Mouse (Mus musculus): ENCODE measurements around the gene Hsd17b14. TPM values are rescaled to one million over a fixed set of nuclear protein-coding genes. Genes with fewer than 3 reads are reported as not detected.
A peak's percentile ranks its signal among the peaks of the same experiment; 100 is the strongest.
"Not testable (repeated sequence)": the region's sequence is repeated elsewhere in the genome, so short reads cannot be mapped to it uniquely, and the experiment has no call there.

Hsd17b14 gene
- under 1 TPM; 0.18 to 0.59 TPM for total RNA-seq (2021)

DNA sequence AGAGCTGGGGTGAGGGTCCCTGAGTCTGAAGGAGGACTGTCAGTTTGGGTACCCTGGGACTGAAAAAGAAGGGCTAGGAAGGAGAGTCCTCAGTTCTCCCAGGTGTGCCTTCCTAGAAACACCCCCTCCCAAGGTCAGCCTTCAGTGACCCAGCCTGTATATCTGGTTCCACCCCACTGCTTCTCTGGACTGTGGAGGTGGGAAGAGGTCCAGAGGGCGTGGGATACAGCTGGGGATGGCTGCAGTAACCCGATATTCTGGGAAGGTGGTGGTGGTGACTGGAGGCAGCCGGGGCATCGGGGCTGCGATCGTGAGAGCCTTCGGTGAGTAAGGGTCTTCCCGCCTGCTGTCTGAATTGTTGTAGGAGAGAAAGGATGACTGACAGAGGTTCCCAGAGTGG is at the start of gene Hsd17b14:
Gene Hsd17b14, plus strand, starts transcription at position 150 of the 400 bp plus-strand sequence.
- no peak for DNase-seq (ENCODE audit: low spot score)
- intact Hi-C loops (cut with DNase I), result no loop called here

GRCm38 (mm10) chr7:45507583-45507982 is 47.1 kb upstream of the Hsd17b14 start:
- intact Hi-C loops (cut with DNase I), result no loop called here
- no peak for DNase-seq (ENCODE audit: low spot score)

GRCm38 (mm10) chr7:45508561-45508960 is 46.1 kb upstream of the Hsd17b14 start:
- no peak for DNase-seq (ENCODE audit: low spot score)
- intact Hi-C loops (cut with DNase I), result no loop called here

DNA sequence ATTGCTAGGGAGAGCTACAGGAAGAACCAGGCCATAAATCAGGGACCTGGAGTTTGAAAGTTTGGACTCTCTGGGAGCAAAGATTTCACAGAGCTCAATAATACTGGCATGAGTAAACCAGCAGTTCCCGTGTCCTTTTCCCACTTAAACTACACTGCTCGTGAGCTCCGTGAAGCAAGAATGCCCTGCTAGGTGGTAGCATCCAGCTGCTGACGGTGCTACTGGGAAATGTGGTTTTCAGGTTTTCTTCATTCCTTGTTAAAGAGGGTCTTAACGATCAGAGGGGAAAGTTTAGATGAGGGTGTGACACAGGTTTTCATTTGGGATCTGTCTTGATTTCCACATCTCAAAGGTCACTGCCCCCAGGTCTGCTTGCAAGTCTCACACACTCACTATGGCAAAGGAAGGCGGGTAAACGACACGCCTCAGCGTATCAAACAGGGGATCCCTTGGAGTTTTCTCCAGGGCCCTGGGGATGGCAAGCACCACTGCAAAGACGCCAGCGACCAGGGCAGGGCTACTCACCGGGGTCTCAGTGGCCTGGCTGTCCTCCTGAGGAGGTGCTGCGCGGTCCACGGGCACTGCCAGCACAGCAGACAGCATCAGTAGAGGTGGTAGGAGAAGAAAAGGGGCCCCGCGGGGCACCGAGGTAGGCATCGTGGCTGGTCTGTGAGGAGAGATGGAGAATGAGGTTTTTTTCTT is 45.4 kb upstream of the Hsd17b14 start:
- no peak for DNase-seq (ENCODE audit: low spot score)
- intact Hi-C loops (cut with DNase I), result no loop called here

GRCm38 (mm10) chr7:45509912-45510787 is 44.5 kb upstream of the Hsd17b14 start, which contains the start of gene Nucb1:
Gene Nucb1, minus strand, starts transcription at chr7:45510406.
- intact Hi-C loops (cut with DNase I), result no loop called here
- DNase-seq (ENCODE audit: low spot score), result peak; percentile 88

DNA sequence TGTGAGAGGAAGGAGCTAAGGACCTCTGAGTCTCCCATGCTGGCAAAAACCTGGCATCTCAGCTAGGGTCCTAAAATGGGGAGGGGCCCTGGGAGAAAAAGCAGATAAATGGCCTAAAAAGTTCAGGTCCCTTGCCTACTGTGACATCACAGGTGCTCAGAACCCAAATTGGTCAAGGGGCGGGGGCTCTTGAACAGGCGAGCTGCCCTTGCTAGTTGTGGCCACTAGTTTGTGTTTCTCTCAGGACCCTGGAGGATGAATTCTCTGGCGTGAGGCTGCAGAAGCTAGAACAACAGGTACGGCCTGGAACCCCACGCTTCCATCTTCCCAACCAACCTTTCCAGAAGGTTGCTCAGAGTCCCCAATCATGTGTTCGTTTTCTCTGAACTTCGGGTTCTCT is 40.3 kb upstream of the Hsd17b14 start:
- DNase-seq (ENCODE audit: low spot score), result no peak
- intact Hi-C loops (cut with DNase I), result no loop called here

- intact Hi-C loops (cut with DNase I), result no loop called here
- no peak for DNase-seq (ENCODE audit: low spot score)
These were observed 39.3 kb upstream of the Hsd17b14 start for GRCm38 (mm10) chr7:45515436-45515835.

DNA sequence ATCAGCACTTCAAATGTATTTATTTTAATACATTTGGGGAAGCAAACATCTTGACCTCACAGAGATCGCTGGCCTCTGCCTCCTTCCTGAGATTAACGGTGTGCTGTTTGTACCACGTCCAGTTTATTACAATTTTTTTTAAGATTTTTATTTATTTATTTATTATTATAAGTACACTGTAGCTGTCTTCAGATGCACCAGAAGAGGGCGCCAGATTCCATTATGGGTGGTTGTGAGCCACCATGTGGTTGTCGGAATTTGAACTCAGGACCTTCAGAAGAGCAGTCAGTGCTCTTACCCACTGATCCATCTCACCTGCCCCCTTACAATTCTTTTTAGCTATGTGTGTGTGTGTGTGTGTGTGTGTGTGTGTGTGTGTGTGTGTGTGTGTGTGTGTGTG is 37.8 kb upstream of the Hsd17b14 start:
- intact Hi-C loops (cut with DNase I), result loop anchor here (2.0 kb wide), 1 partner anchor 38 kb away; no protein-coding TSS in a partner anchor
- DNase-seq (ENCODE audit: low spot score), result not testable (repeated sequence)

GRCm38 (mm10) chr7:45518618-45519017 is 36.1 kb upstream of the Hsd17b14 start:
- DNase-seq (ENCODE audit: low spot score), result no peak
- intact Hi-C loops (cut with DNase I), result no loop called here

GRCm38 (mm10) chr7:45519345-45520120 is 35.2 kb upstream of the Hsd17b14 start:
- intact Hi-C loops (cut with DNase I), result no loop called here
- DNase-seq (ENCODE audit: low spot score), result no peak

DNA sequence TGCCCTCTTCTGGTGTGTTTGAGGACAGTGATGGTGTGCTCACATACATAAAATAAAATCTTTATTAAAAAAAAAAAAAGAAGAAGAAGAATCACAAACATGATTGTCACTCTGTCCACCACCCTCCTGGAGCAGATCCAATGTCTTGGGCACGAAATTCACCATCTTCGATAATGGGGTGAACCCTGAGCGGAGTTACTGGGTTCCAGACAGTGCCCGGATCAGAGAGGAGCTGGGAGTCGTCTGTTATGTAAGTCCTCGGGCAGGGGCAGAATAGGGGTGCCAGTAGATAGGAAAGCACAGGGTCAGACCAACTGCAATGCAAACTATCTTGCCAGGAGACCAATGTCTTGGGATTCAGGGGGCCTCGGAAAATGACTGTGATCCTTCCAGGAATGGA is 34.1 kb upstream of the Hsd17b14 start:
- DNase-seq (ENCODE audit: low spot score), result no peak
- intact Hi-C loops (cut with DNase I), result no loop called here

- intact Hi-C loops (cut with DNase I), result loop anchor here (2.0 kb wide), 1 partner anchor 45 kb away; no protein-coding TSS in a partner anchor
- peak; percentile 78 for DNase-seq (ENCODE audit: low spot score)
These were observed 32.9 kb upstream of the Hsd17b14 start for GRCm38 (mm10) chr7:45521728-45522184.

DNA sequence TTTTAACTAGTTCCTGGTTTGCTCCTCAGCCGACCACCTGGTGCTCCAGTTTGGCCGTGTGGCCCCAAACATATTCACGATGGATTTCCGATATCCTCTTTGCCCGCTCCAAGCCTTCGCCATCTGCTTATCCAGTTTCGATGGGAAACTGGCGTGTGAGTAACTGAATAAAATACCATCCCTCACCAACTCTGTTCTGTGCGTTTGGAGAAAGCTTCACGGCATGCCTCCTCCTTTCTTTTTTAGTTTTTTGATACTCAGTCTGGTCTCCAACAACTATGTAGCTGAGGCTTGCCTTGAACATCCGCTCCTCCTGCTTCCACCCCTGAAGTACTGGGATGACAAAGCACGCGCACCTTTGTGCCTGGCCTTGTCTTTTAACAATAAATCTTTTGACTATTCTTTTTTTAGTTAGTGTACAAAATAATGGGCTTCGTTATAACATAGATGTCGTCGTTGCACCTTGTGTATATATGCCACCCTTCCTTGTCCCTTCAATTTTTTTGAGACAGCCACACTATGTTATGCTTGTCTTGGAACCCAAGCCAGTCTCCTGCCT is 32.4 kb upstream of the Hsd17b14 start:
- DNase-seq (ENCODE audit: low spot score), result no peak
- intact Hi-C loops (cut with DNase I), result loop anchor here (2.0 kb wide), 1 partner anchor 45 kb away; no protein-coding TSS in a partner anchor

DNA sequence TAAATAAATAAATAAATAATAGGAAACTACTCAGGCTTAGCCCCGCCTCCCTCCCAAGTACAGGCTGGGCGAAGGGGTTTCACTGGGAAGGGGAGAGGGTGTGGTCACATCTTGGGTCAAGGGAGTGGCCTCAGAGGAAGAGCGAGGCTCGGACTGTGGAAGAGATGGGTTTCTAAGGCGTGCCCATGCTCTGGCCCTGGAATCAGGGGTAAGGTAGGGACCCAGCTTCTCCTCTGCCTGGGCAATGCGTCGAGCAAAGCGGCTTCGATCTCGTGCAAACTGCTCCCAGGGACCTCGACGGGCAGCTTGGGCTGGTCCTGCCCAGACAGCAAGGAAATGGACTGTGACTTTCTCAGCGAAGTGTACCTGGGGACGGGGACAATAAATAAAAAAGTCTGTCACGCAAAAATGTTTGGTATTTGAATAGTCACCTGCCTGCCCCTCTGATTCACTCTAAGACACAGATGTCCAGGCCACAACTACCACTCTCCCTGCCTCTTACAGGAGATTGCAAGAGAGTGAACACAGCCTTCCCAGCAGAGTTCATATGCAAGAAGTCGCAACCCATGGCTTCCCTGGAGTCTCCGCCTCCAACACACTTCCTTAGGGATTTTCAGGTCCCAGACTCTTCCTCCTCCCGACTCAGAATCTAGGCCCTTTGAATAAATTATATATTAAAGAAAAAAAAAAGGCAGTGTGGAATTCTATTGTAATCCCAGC is 31.6 kb upstream of the Hsd17b14 start:
- DNase-seq (ENCODE audit: low spot score), result no peak
- intact Hi-C loops (cut with DNase I), result loop anchor here (2.0 kb wide), 1 partner anchor 46 kb away; no protein-coding TSS in a partner anchor

DNA sequence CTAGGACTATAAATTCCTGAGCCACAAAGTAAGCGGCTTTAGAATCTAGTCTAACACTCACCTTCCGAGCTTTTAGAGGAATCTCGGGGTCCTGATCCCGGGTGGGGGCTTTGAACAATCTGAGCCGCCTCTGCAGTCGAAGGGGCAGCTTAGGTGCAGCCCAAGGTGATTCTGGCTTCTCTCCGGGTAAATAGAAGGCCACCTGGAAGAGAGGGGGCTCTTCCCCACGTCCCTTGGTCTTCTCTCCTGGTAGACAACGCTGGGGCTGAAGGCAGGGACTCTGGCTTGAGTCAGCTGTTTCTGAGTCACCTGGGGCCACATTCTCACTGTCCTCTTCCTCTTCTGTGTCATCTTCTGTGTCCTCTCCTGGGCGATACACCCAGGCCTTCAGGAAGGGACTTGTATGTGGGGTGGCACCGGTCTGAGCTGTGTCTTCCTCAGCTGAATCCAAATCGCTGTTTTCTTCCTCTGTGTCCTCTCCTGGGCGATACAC is 31.0 kb upstream of the Hsd17b14 start:
- no peak for DNase-seq (ENCODE audit: low spot score)
- intact Hi-C loops (cut with DNase I), result loop anchor here (2.0 kb wide), 1 partner anchor 47 kb away; no protein-coding TSS in a partner anchor

DNA sequence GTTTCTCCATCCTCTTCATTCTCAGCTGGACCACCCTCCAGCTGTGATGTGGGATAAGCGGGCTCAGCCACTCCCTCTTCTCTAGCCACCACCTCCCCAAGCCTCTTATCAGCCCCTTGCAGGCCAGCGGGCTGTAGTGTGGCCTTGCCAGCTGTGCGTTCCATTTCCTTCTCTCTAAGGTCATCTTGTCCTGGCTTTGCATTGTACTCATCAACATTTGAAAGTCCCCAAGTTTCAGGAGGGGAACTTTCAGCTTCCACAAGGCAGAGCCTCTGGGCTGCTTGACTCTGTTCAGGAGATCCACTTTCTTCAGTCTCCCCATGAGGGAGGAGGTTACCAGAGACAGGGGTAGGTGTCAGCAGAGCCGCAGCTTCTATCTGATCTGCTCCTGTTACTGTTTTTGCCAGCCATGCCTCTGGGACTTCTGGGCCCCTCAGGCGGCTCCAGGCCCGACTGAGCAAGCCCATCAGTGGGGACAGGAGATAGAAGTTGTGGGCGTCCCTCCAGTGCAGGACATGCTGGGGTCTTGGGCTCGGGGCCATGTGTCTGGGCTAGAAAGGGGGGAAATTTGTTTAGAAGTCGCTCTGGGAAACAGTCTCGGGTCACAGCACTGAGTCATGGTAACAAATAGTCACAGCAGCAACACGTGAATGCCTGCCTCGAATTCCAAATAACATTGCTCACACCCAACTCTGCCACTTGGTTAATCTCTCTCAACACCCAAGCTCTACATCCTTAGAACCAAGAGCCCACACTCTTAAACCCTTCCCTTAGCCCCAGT is 29.7 kb upstream of the Hsd17b14 start:
- peak; percentile 48 for DNase-seq (ENCODE audit: low spot score)
- intact Hi-C loops (cut with DNase I), result no loop called here

DNA sequence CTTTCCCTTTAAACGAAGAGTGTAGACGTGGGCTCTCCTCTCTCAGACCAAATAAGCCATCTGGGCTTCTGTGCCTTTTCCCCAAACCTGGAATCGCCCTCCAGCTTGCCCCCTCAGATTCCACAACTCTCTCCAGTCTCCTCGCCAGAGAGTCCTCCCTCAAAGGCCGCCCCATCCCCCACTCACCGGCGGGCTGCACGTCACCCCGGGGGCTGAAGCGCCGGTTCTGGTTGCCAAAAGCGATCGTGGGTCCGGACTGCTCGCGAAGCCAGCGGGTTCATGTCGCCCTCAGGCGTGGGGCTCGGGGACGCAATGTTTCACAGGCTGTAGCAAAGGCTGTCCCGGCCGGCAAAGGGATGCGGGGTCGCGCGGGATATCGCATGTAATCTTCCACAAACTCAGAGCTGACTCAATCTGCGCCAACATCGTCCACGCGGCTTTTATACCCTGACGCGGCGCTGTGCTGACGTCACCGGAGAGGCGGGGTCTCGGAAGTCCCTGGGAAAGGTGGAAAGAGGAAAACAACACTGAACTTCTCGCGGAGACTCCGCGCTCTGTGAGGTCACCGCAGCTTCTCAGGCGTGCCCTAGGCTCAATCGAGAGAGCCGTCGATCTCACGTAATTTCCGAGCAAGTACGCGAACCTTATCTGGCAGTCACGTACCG is 28.8 kb upstream of the Hsd17b14 start, which contains the start of the genes Ppp1r15a and Plekha4:
Gene Ppp1r15a, minus strand, starts transcription at position 460 of the 665 bp plus-strand sequence.
Gene Plekha4, plus strand, starts transcription at position 522 of the 665 bp plus-strand sequence.
- DNase-seq (ENCODE audit: low spot score), result peak; percentile 95

More for the DNA sequence above, 28.8 kb upstream of the Hsd17b14 start, which contains the start of the genes Ppp1r15a and Plekha4:
- intact Hi-C loops (cut with DNase I), result no loop called here

Measured in heart, postnatal 25 days (tissue).